Mouse (Mus musculus) spleen, postnatal 10 days (tissue): Measurements from ENCODE around the gene Kif5c.

Source experiments
- DNase-seq, 2 experiments: peaks; one replicate each; pipeline ENCODE4 v3.0.0; 2021 to 2022; ENCODE audit warnings: low spot score in 2 of 2

The Kif5c gene

DNA sequence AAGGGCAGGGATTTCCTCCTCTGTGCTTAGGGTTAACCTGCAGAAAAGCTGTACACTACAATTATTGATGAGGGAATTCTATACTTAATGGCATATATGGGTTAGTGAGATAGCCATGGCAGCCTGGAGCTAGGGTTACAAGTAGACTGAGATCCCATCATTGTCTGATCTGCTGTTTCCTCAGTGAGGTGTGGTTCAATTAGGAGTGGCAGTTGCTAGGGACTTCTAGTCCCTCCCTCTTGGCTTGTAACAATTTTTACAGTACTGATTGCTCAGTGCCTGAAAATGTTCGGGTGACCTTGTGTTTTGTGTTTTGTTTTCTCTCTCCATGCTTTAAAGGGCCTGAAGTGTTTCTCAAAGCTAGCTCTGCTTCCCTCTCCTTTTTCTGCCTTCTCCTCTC is 2.1 kb downstream of the Kif5c start:
- DNase-seq: no peak

GRCm38 (mm10) chr2:49625581-49625980 is 6.5 kb downstream of the Kif5c start:
- DNase-seq: no peak

DNA sequence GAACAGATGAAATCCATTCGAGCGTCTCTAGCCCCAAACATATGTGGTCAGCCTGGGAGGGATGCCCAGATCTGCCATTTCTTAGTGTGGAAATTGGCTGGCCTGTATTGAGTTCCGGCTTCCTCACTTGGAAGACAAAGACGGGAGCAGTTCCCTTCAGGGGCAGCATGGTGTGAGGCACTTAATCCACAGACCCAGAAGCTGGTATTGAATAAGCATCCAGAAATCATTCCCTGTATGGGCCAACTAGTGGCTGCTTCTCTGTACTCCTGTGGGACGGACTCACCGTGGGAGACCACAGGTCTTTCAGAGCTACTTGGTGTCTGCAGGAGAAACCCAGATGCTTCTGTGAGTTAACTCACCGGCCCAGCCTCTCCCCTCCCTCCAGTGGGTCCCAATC is 8.5 kb downstream of the Kif5c start:
- no peak for DNase-seq

DNA sequence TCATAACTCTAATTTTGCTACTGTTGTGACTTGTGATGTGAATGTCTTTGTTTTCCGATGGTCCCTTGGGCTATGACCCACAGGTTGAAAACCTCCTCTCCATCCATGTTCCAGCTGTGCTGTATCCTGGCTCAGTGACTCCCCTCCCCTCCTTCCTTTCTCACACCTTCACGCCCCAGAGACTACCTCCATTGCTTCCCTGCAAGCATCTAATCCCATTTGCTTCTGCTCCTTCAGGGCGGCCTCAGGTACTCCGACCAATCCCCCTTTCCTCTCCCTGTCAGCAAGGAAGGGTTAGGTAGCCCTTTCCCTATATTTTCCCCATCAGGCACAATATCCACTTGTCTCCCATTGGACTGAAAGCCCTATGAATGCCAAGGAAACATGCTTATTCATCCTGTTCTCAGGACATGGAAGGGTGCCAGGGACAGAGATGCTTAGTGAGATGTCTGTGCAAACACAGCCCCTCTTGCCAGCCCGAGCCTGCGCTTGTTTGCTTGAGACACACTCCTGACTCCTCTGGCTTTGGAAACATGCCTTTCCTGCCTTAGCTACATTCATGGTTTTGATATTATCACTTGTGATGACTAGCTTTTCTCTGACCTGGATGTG is 9.1 kb downstream of the Kif5c start:
- no peak for DNase-seq

- no peak for DNase-seq
Observed at GRCm38 (mm10) chr2:49629181-49629580, 10.1 kb downstream of the Kif5c start.

DNA sequence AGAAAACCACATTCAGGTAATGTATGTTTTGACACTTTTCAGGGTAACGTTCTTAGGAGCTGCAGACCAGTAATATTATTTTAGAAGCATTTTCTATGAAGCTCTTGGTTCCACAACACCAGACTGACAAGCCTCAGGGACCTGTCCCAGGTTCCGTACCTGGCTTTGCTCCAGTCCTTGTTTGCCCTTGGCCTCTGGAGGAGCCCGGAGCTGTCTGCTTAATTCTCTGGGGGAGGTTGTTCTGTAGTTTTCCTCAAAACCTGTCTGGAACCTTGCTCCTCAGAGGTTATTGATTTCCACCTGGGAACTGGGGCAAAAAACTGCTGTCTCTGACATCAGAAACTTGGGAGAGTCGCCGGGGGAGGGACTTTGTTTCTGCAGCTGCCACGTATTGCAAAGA is 11.5 kb downstream of the Kif5c start:
- no peak for DNase-seq

GRCm38 (mm10) chr2:49633231-49633630 is 14.1 kb downstream of the Kif5c start:
- no peak for DNase-seq

DNA sequence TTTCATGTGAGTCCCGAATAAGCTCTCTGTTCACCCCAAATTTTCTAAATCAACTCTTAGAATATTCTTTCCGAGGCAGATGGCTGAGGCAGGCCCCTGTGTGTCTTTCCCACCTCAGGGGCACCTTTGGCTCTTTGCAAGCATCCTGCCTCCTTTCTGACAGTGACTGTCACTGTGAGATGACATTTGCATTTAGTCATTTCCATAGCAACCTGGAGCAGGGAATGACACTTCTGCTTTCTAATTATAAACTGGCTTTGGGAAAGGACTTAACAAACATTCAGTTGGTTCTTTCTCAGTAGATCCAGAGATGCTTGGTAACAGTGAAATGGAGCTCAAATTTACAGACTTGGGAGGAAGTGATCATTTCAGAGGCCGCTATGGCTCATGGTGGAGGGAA is 23.7 kb downstream of the Kif5c start:
- no peak for DNase-seq

DNA sequence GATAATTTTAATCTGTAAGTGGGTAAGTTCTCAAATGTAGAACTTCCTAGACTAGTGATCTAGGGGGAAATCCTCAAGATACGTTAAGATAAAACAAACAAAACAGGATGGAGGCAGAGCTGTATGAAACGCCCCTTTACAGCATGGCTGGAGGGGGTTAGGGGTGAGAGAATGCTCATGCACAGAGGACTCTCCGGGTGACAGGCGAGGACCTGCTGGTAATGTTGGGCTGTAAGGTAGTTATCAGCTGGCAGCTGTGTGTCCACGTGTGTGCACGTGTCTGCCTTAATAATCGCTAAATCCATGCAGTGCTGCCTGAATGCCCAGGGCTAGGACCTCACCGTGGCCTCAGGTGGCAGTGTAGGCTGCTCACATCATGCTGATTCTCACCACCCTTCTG is 24.7 kb downstream of the Kif5c start:
- no peak for DNase-seq

DNA sequence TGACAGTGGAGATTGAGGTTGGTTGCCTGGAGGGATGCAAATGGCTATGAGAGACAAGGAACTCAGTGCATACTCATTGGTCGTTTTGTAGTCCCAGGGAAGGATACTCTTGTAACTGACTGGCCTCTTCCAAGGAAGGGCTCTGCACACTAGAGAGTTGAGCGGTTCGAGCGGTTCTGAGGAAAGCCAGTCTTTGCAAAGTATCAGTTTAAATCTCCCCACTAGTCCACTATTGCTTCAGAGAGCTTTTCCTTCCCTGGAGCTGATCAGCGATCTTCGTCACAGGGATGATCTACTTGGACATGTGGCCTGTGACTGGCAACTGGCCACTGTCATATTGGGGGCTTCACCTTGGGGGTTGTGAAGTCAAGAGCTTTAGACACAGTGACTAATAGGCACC is 28.5 kb downstream of the Kif5c start:
- no peak for DNase-seq

GRCm38 (mm10) chr2:49648344-49648743 is 29.2 kb downstream of the Kif5c start:
- no peak for DNase-seq

DNA sequence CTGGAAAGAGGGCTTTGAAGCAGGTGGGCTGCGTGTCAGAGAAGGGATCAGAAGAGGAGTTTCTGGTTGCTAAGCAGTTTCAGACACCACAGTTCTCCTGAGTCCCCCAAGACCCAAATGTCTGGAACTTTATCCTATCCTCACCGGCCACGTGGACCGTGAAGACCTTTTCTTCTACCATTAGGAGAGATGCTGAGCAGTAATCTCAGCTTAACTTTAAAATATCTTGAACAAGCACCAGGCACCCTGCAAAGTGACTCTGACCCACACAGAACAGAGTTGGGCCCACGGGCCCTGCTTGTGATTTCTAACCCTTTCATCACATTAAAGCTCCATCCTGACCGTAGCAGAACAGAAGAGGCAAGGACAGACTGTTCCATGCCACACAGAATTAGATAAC is 29.7 kb downstream of the Kif5c start:
- no peak for DNase-seq

DNA sequence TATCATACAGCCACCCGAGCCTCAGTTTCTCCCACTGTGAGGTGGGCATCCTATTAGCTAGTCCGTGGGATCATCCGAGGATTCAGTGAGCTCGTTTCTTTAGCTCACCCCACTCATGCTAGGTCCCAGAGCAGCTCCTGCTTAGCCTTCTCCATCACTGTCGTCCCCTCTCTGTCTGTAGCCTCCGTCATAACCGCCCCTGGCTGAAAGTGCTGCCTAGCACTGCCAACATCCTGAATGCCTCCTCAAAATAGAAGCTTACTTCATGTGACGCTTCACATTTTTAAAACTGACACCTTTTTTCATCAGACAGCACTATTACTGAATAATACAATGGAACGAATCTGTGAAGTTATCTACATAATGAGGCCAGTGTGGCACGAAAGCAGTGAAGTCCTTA is 30.1 kb downstream of the Kif5c start:
- DNase-seq: no peak

DNA sequence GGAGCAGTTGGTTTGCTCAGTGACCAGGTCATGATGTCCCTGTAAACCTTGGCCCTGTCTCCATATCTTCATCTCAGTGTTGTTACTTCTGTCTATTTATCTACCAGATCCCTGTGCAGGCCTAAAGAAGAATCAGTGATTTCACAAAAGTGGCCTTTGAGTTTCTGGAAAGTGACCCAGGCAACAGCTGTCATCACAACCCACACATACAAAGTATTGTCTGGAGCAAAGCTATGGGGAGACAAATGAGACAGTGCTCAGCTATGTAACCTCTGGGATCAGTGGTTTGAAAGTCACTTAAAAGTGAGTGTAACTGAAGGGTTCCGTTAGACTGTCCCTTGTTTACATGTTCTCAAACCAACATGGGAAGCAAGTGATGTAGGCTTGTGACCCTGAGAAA is 32.6 kb downstream of the Kif5c start:
- no peak for DNase-seq

GRCm38 (mm10) chr2:49654606-49655005 is 35.5 kb downstream of the Kif5c start:
- DNase-seq: no peak

- no peak for DNase-seq
Observed at GRCm38 (mm10) chr2:49655195-49655873, 36.2 kb downstream of the Kif5c start.

- no peak for DNase-seq
Observed at GRCm38 (mm10) chr2:49655874-49656195, 36.7 kb downstream of the Kif5c start.

DNA sequence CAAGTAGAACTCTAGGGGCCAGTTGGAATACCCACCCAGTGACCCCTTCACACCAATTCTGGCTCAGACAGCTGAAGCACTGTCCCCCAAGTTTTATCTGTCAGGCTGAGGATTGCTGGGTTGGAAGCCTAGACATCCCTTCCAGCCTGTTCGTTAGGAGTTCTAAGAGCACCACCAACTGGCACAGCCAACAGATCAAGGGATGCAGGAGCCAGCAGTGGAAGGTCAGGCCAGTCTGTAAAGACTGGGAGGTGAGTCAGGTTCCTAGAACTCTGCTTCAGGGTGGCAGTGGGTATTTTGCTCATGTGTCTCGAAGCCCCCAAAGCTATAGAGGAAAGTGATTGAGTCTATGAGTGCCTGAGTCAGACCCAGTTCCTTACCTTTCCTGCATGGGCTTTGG is 37.9 kb downstream of the Kif5c start:
- DNase-seq: no peak

GRCm38 (mm10) chr2:49657666-49658065 is 38.6 kb downstream of the Kif5c start:
- no peak for DNase-seq

DNA sequence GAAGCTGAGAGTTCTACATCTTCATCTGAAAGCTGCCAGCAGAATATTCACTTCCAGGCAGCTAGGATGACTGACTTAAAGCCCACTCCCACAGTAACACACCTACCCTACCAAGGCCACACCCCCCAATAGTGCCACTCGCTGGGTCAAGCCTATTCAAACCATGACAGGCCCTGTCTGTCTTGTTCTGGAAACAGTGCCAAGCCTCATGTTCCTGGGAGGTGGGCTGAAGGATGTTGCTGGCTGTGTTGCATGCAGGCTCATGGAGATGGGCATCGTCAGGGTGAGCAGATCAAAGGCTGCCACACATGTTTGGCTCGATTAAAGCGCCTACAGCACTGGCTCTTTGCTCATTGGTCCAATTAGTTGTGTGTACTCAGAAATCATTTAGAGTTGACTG is 39.9 kb downstream of the Kif5c start:
- DNase-seq: no peak

DNA sequence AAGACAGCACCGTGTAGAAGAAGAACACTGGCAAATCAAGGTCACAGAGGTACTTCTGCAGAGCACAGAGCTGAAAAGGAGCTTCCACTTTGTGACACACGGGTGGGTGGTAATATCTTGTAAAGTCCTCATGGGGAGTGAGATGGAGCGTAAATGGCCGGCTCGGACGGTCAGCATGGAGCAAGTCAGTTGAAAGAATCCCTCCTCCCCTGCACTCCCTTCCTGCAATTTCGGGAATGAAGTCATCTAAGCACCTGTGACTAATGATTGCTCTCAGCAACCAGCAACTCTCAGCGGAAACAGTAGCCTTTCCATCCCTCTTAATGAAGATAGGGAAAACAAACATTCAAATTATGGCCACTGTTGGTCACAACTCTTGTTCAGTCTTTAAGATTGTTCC is 40.9 kb downstream of the Kif5c start:
- no peak for DNase-seq

DNA sequence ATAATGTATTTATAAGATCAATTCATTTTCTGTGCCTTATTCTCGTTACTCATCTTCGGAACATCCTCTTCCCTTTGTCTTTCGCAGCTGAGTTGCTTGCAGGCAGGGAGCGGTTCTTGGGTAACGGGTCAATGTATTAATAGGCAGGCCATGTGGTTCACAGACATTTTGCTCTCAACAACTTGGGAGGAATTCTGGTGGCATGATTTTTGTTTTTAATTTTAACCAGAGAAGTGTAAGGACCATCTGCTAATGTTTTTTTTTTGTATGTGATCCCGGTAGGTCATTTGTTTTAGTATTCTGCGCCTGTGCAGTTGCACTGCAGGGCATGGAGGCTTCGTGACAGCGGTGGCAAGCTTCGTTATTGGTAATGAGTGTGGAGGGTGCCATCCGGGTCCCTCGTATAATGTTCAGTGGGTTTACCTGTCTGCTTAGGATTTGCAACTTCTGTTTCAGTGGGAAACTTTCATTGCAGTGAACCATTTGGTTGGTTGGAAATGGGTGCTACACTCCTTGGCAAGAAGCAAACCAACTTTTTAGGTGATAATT is 41.4 kb downstream of the Kif5c start:
- DNase-seq: no peak

GRCm38 (mm10) chr2:49661348-49661747 is 42.2 kb downstream of the Kif5c start:
- no peak for DNase-seq

DNA sequence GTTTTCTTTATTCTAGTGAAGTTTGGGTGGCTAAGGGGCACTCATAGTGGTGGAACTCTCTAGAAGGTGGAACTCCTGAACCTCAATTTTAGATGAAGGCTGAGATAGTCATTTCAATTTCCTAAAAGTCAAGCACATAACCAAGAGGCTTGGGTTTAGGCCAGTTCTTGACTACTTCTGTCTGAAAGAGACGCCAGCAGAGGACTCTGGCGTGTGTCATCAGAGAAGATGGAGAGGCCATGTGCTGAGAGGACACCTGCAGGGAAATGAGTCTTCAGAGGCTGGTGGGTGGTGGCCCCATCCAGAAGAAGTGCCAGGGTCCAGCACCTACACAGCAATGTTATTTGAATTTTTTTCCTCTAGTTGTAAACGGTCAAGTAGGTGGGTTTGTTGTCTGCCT is 42.8 kb downstream of the Kif5c start:
- no peak for DNase-seq
